Mouse (Mus musculus) G1E (cell line): ENCODE data around the gene Specc1l.

Experiments
- CTCF ChIP-seq: IDR thresholded peaks from 2 replicates; pipeline ENCODE4 v1.5.1; 2012; ENCODE audit warnings: low read depth, low read length, inconsistent platforms, mixed read lengths
- GATA1 ChIP-seq: IDR thresholded peaks from 2 replicates; pipeline ENCODE4 v1.6.1; 2012; ENCODE audit warnings: borderline replicate concordance, low read length, inconsistent platforms, mixed read lengths
- POLR2AphosphoS5 ChIP-seq: IDR thresholded peaks from 2 replicates; pipeline ENCODE4 v1.6.1; 2012; ENCODE audit warnings: low read depth, low read length, inconsistent platforms; ENCODE audit not compliant: insufficient replicate concordance

- TF ChIP-seq CTCF (no peak), POLR2AphosphoS5 (no peak), GATA1 (no peak)
These were observed 39.1 kb downstream of the Specc1l start for GRCm38 (mm10) chr10:75251011-75251410.
